ENCODE assay signal across 8 mouse cellular contexts in the genomic region with DNA sequence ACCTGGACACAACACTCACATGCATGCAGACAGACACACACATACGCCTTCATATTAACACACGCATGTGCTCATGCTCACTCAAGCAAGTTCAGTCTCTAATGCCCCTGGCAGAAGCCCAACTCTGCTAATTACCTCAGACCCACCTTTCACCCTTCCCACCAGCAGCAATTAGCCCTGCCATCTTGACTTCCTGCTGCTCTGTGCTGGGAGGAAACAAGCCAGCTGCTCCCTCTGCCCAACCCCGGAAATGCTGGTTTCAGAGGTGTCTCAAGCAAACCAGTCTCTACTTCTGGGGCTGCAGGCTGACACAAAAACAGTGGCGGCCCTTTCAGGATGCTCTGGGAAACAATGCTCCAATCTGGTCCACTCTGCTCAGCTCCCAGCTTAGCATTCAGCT. TPM values are rescaled to one million over a fixed set of nuclear protein-coding genes. Genes with fewer than 3 reads are reported as not detected.
A peak's percentile ranks its signal among the peaks of the same experiment; 100 is the strongest.
DNase-seq lines count a peak whose midpoint lies in the region; ATAC-seq lines count a peak whose summit lies in the region.
"Had no signal": no experiment of that assay in that cellular context is flagged by ENCODE, and none has a peak within 500 bp of the region (broad histone marks: within the 10 kb centered on the region; RNA-seq: fewer than 3 reads in every experiment).

No protein-coding gene starts in this region.

- H3K27me3 ChIP-seq in forebrain, embryonic 12.5 days: no peaks in the 10 kb centered on the region
- H3K27me3 ChIP-seq in liver, embryonic 12.5 days (replicated peaks): no peaks in the 10 kb centered on the region
- H3K27me3 ChIP-seq: neural tube, embryonic 13.5 days had no signal

- H3K4me3 ChIP-seq in forebrain, embryonic 12.5 days (replicated peaks): no peak overlapping the region
- no peak overlapping the region for H3K4me3 ChIP-seq in liver, embryonic 12.5 days
- H3K4me3 ChIP-seq: neural tube, embryonic 13.5 days had no signal

- peaks cover 87% of the 10 kb centered on the region for H3K4me1 ChIP-seq in forebrain, embryonic 12.5 days
- peaks cover 95% of the 10 kb centered on the region for H3K4me1 ChIP-seq in liver, embryonic 12.5 days

- no peak overlapping the region for H3K9ac ChIP-seq in forebrain, embryonic 12.5 days
- peak overlapping the region; percentile 50 for H3K9ac ChIP-seq in liver, embryonic 12.5 days
- H3K9ac ChIP-seq: neural tube, embryonic 13.5 days had no signal

- H3K9me3 ChIP-seq in forebrain, embryonic 12.5 days: 0 out of 2 replicates have a peak, but pooled peaks cover 4% of the 10 kb centered on the region
- H3K9me3 ChIP-seq in liver, embryonic 12.5 days (replicated peaks): no peaks in the 10 kb centered on the region
- H3K9me3 ChIP-seq: neural tube, embryonic 13.5 days had no signal

- H3K36me3 ChIP-seq in forebrain, embryonic 12.5 days (replicated peaks): peaks cover 16% of the 10 kb centered on the region
- peaks cover 15% of the 10 kb centered on the region for H3K36me3 ChIP-seq in liver, embryonic 12.5 days

- DNase-seq in 416B (ENCODE audit: low read depth): peak; percentile 80
- DNase-seq in B cell, adult 2 months: peak; percentile 69 to 74
- DNase-seq in spleen, postnatal 14 days (ENCODE audit: low spot score in 2 of 2): peak; percentile 46 to 49
- no peak for DNase-seq in left cerebral cortex, adult 11 months (ENCODE audit: low spot score)
- DNase-seq in adrenal gland, adult (ENCODE audit: inconsistent age in 2 of 2, low spot score in 1 of 2): no peak

- ATAC-seq in forebrain, embryonic 12.5 days (ENCODE audit: low FRiP score): peak; percentile 55
- no peak for ATAC-seq in liver, embryonic 12.5 days

- no peak overlapping the region for H3K4me2 ChIP-seq in forebrain, embryonic 12.5 days
- peak overlapping the region; percentile 46 for H3K4me2 ChIP-seq in liver, embryonic 12.5 days
- H3K4me2 ChIP-seq: neural tube, embryonic 13.5 days had no signal

- WGBS in forebrain, embryonic 12.5 days: 48% methylated on average over 4 of the region's 4 CpGs
- 39% methylated on average over 4 of the region's 4 CpGs for WGBS in liver, embryonic 12.5 days (ENCODE audit: insufficient replicate concordance)

- peak overlapping the region; percentile 60 for H3K27ac ChIP-seq in forebrain, embryonic 12.5 days
- H3K27ac ChIP-seq in liver, embryonic 12.5 days: peak overlapping the region; percentile 72
- H3K27ac ChIP-seq: neural tube, embryonic 13.5 days had no signal

RNA-seq across cellular contexts. Expression of a gene that starts 12.9 kb away (rescaled TPM):
- polyA plus RNA-seq in forebrain, embryonic 12.5 days (2016; fragmentation: Nextera tagmentation; extraction: Ambion mirVana): 28.8 and 30.4 TPM in 2 replicates
- 8.4 and 9.6 TPM in 2 replicates for polyA plus RNA-seq in liver, embryonic 12.5 days (2016; fragmentation: Nextera tagmentation; extraction: Ambion mirVana)

Comparison
In these comparisons a context has a peak if more than half of its experiments do, and no peak if none do; other contexts are left out.
1. DNase-seq: peak in 416B (single experiment), B cell, adult 2 months (2 of 2) and spleen, postnatal 14 days (2 of 2); none in left cerebral cortex, adult 11 months (single experiment) and adrenal gland, adult (0 of 2).